20 mouse cellular contexts compared by ENCODE assay signal in the genomic region with DNA sequence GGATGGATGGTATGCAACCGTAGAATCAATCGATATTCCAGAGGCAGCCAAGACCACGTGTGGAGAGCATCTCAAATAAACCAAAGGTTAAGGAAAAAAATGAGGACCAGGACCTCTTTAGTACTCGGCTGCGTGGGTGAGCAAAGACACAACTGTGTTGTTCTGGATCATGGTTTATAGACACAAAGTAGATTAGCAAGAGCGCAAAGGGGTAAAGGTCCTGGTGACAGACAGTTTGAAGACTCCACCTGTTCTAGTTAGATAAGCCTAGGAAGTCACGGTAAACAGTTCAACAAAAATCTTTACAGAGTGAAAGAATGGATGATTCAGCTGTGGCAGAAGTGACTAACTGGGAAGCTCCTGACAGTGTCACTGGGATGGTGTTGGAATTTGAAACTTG. TPM values are rescaled to one million over a fixed set of nuclear protein-coding genes. Genes with fewer than 3 reads are reported as not detected.
DNase-seq lines count a peak whose midpoint lies in the region; ATAC-seq and TF ChIP-seq lines count a peak whose summit lies in the region.
"Had no signal": no experiment of that assay in that cellular context is flagged by ENCODE, and none has a peak within 500 bp of the region (broad histone marks: within the 10 kb centered on the region; RNA-seq: fewer than 3 reads in every experiment).

No protein-coding gene starts in this region.

- H3K4me2 ChIP-seq in intestine, embryonic 16.5 days (ENCODE audit: low read depth, low read length) = no peak overlapping the region
- H3K4me2 ChIP-seq in liver, embryonic 14.5 days (ENCODE audit: low read depth) = no peak overlapping the region
- H3K4me2 ChIP-seq: embryonic facial prominence, embryonic 15.5 days; heart, embryonic 13.5 days; hindbrain, embryonic 14.5 days; limb, embryonic 12.5 days; lung, embryonic 15.5 days; neural tube, embryonic 15.5 days had no signal

- in situ Hi-C loops in ES-E14 (cut with MboI; ENCODE audit: low sequenced_read_pairs in 2 of 2, unreplicated experiment in 2 of 2) = no loop called here

- WGBS in intestine, embryonic 16.5 days = 62% methylated on average over 7 of the region's 7 CpGs
- 35% methylated on average over 7 of the region's 7 CpGs for WGBS in liver, embryonic 14.5 days (ENCODE audit: insufficient replicate concordance)
- WGBS in small intestine, adult 2 months = 31% methylated on average over 7 of the region's 7 CpGs

- TF ChIP-seq EP300 in liver, embryonic 14.5 days (IDR thresholded peaks at IDR 0.05; ENCODE audit: low read depth) = peak; percentile 85

- no peak for TF ChIP-seq CTCF in liver, embryonic 14.5 days (IDR thresholded peaks at IDR 0.05; ENCODE audit: low read depth)
- no peak for TF ChIP-seq CTCF in small intestine, adult 2 months (IDR thresholded peaks at IDR 0.05; ENCODE audit: extremely low read depth, insufficient read length, insufficient replicate concordance, low read depth, low read length)

- no peak overlapping the region for H3K4me3 ChIP-seq in ES-E14 (ENCODE audit: insufficient read depth in 1 of 2, low read depth in 1 of 2, low read length in 2 of 2, poor library complexity in 1 of 2, severe bottlenecking in 1 of 2)
- no peak overlapping the region for H3K4me3 ChIP-seq in intestine, embryonic 16.5 days (ENCODE audit: low read length)
- H3K4me3 ChIP-seq in liver, embryonic 14.5 days (ENCODE audit: insufficient read depth in 1 of 2, low read depth in 2 of 2, low read length in 2 of 2) = no peak overlapping the region
- H3K4me3 ChIP-seq in small intestine, adult 2 months (ENCODE audit: low read depth, low read length) = no peak overlapping the region
- H3K4me3 ChIP-seq: embryonic facial prominence, embryonic 15.5 days; heart, embryonic 13.5 days; limb, embryonic 12.5 days; lung, embryonic 15.5 days; neural tube, embryonic 15.5 days had no signal

- ATAC-seq in intestine, embryonic 16.5 days = peak; percentile 74
- ATAC-seq in liver, embryonic 14.5 days (ENCODE audit: insufficient read depth) = peak; percentile 75; the same call in 1 of the 2 replicates
- ATAC-seq: midbrain, embryonic 16.5 days; Patski had no signal

- no peak overlapping the region; the same call in 1 of the 2 replicates for H3K27ac ChIP-seq in ES-E14 (ENCODE audit: insufficient read depth, low read depth, low read length, poor library complexity, severe bottlenecking)
- no peak overlapping the region for H3K27ac ChIP-seq in intestine, embryonic 16.5 days (ENCODE audit: low read length)
- peak overlapping the region; percentile 54 for H3K27ac ChIP-seq in liver, embryonic 14.5 days
- peak overlapping the region; percentile 69 for H3K27ac ChIP-seq in small intestine, adult 2 months (ENCODE audit: insufficient read depth, low read depth, low read length)
- H3K27ac ChIP-seq: embryonic facial prominence, embryonic 15.5 days; heart, embryonic 13.5 days; hindbrain, embryonic 14.5 days; limb, embryonic 12.5 days; lung, embryonic 15.5 days; neural tube, embryonic 15.5 days had no signal

- H3K27me3 ChIP-seq in intestine, embryonic 16.5 days (replicated peaks; ENCODE audit: control insufficient read depth, insufficient read depth, low read length) = no peaks in the 10 kb centered on the region
- no peaks in the 10 kb centered on the region for H3K27me3 ChIP-seq in liver, embryonic 14.5 days (ENCODE audit: control insufficient read depth, insufficient read depth, low read length)
- no peaks in the 10 kb centered on the region for H3K27me3 ChIP-seq in small intestine, adult 2 months (ENCODE audit: control insufficient read depth, insufficient read depth, low read length)
- H3K27me3 ChIP-seq: embryonic facial prominence, embryonic 15.5 days; heart, embryonic 13.5 days; limb, embryonic 12.5 days; lung, embryonic 15.5 days; neural tube, embryonic 15.5 days; Patski had no signal

- no peak for TF ChIP-seq POLR2A in small intestine, adult 2 months (IDR thresholded peaks at IDR 0.05; ENCODE audit: low read depth, low read length)

- H3K9me3 ChIP-seq in ES-E14 (ENCODE audit: control insufficient read depth, insufficient read depth, low read depth, low read length) = no peaks in the 10 kb centered on the region
- no peaks in the 10 kb centered on the region for H3K9me3 ChIP-seq in intestine, embryonic 16.5 days (ENCODE audit: control insufficient read depth, low read length)
- no peaks in the 10 kb centered on the region for H3K9me3 ChIP-seq in liver, embryonic 14.5 days (ENCODE audit: control insufficient read depth, low read length)
- H3K9me3 ChIP-seq: embryonic facial prominence, embryonic 15.5 days; heart, embryonic 13.5 days; limb, embryonic 12.5 days; lung, embryonic 15.5 days; neural tube, embryonic 15.5 days had no signal

- H3K36me3 ChIP-seq in ES-E14 (ENCODE audit: control insufficient read depth, insufficient read depth, low read length, poor library complexity, severe bottlenecking) = no peaks in the 10 kb centered on the region; the same call in 1 of the 2 replicates
- 0 out of 2 replicates have a peak, but pooled peaks cover 2% of the 10 kb centered on the region for H3K36me3 ChIP-seq in intestine, embryonic 16.5 days (ENCODE audit: control insufficient read depth, insufficient read depth, low read length)
- H3K36me3 ChIP-seq in liver, embryonic 14.5 days (replicated peaks; ENCODE audit: control insufficient read depth, insufficient read depth, low read depth) = no peaks in the 10 kb centered on the region; the same call in 1 of the 2 replicates
- no peaks in the 10 kb centered on the region for H3K36me3 ChIP-seq in small intestine, adult 2 months (ENCODE audit: control insufficient read depth, insufficient read depth, low read length)

- peak overlapping the region; percentile 47; the same call in 1 of the 2 replicates for H3K9ac ChIP-seq in ES-E14 (ENCODE audit: insufficient read depth, low read depth, low read length, poor library complexity, severe bottlenecking)
- no peak overlapping the region for H3K9ac ChIP-seq in intestine, embryonic 16.5 days (ENCODE audit: low read depth, low read length)
- 0 out of 2 replicates have a peak overlapping the region, but pooled peaks have one; percentile 31 for H3K9ac ChIP-seq in liver, embryonic 14.5 days (replicated peaks)
- H3K9ac ChIP-seq: embryonic facial prominence, embryonic 15.5 days; heart, embryonic 13.5 days; hindbrain, embryonic 14.5 days; limb, embryonic 12.5 days; lung, embryonic 15.5 days; neural tube, embryonic 15.5 days had no signal

- H3K4me1 ChIP-seq in ES-E14 (ENCODE audit: control insufficient read depth in 2 of 2, insufficient read depth in 2 of 2, low read length in 2 of 2, poor library complexity in 1 of 2) = peaks cover 21 to 30% of the 10 kb centered on the region in 2 experiments
- 0 out of 2 replicates have a peak, but pooled peaks cover 2% of the 10 kb centered on the region for H3K4me1 ChIP-seq in intestine, embryonic 16.5 days (ENCODE audit: control insufficient read depth, insufficient read depth, low read length)
- peaks cover 30 to 37% of the 10 kb centered on the region in 2 experiments for H3K4me1 ChIP-seq in liver, embryonic 14.5 days (replicated peaks; ENCODE audit: control insufficient read depth in 2 of 2, insufficient read depth in 2 of 2, low read length in 1 of 2)
- peaks cover 15% of the 10 kb centered on the region; the same call in 1 of the 2 replicates for H3K4me1 ChIP-seq in small intestine, adult 2 months (ENCODE audit: control insufficient read depth, insufficient read depth, insufficient read length, low read length)
- H3K4me1 ChIP-seq: embryonic facial prominence, embryonic 15.5 days; limb, embryonic 12.5 days; lung, embryonic 15.5 days; neural tube, embryonic 15.5 days had no signal

- DNase-seq in ES-E14 (ENCODE audit: low read depth, low spot score) = no peak
- peak in 1 of 3 experiments; percentile 38 for DNase-seq in liver, embryonic 14.5 days (ENCODE audit: low read depth in 3 of 3, low spot score in 3 of 3)
- DNase-seq in spleen, adult 18-20 months = no peak
- no peak for DNase-seq in spleen, postnatal 10 days (ENCODE audit: low spot score in 2 of 2)
- no peak for DNase-seq in kidney, postnatal 36 days
- DNase-seq: adrenal gland, adult 8-10 months; cerebellum, postnatal 25 days; kidney, adult 11 months; right cerebral cortex, postnatal 25 days; thymus, postnatal 25 days had no signal

TF ChIP-seq in ES-E14, 5 proteins besides CTCF, POLR2A, EP300 and RAD21:
- no peak for TF ChIP-seq MAFK (IDR thresholded peaks at IDR 0.05; ENCODE audit: insufficient read depth, low read depth, low read length)
- no peak for TF ChIP-seq CHD2 (IDR thresholded peaks at IDR 0.05; ENCODE audit: low read depth, low read length)
- no peak for TF ChIP-seq ZNF384 (IDR thresholded peaks at IDR 0.05; ENCODE audit: low read depth, low read length)
- TF ChIP-seq HCFC1 (IDR thresholded peaks at IDR 0.05; ENCODE audit: borderline replicate concordance, insufficient read depth, low read length) = no peak
- no peak for TF ChIP-seq ZC3H11A (IDR thresholded peaks at IDR 0.05; ENCODE audit: borderline replicate concordance, low read depth, low read length)

RNA-seq across cellular contexts. Expression of a gene that starts 15.5 kb away (rescaled TPM):
- 207 and 253 TPM in 2 replicates for total RNA-seq in ES-E14 (2012; rRNA removed)
- 14.7 and 17.0 TPM in 2 replicates for polyA plus RNA-seq in intestine, embryonic 16.5 days (2015; fragmentation: Nextera tagmentation; extraction: Ambion mirVana)
- polyA plus RNA-seq in liver, embryonic 14.5 days (2012; rRNA removed) = 26.6 and 34.6 TPM in 2 replicates
- polyA plus RNA-seq in liver, embryonic 14.5 days (2014; fragmentation: Nextera tagmentation; extraction: Ambion mirVana) = 39.2 and 45.0 TPM in 2 replicates
- 119 and 327 TPM in 2 replicates for polyA plus RNA-seq in small intestine, adult 2 months (2012; rRNA removed)

RNA-seq across cellular contexts. Expression of a gene that starts 18.3 kb away (rescaled TPM):
- 54.1 and 56.8 TPM in 2 replicates for total RNA-seq in ES-E14 (2012; rRNA removed)
- 67.3 and 69.9 TPM in 2 replicates for polyA plus RNA-seq in intestine, embryonic 16.5 days (2015; fragmentation: Nextera tagmentation; extraction: Ambion mirVana)
- 10.2 and 14.9 TPM in 2 replicates for polyA plus RNA-seq in liver, embryonic 14.5 days (2012; rRNA removed)
- polyA plus RNA-seq in liver, embryonic 14.5 days (2014; fragmentation: Nextera tagmentation; extraction: Ambion mirVana) = 26.8 and 27.1 TPM in 2 replicates
- 5.2 and 10.1 TPM in 2 replicates for polyA plus RNA-seq in small intestine, adult 2 months (2012; rRNA removed)

RNA-seq across cellular contexts. Expression of a gene that starts 44.6 kb away (rescaled TPM):
- 1.9 and 5.0 TPM in 2 replicates for total RNA-seq in ES-E14 (2012; rRNA removed)
- polyA plus RNA-seq in intestine, embryonic 16.5 days (2015; fragmentation: Nextera tagmentation; extraction: Ambion mirVana) = 2.5 and 3.2 TPM in 2 replicates
- polyA plus RNA-seq in liver, embryonic 14.5 days (2012; rRNA removed) = 0.12 and 0.43 TPM in 2 replicates
- 0.17 and 0.47 TPM in 2 replicates for polyA plus RNA-seq in liver, embryonic 14.5 days (2014; fragmentation: Nextera tagmentation; extraction: Ambion mirVana)
- 6.4 and 8.2 TPM in 2 replicates for polyA plus RNA-seq in small intestine, adult 2 months (2012; rRNA removed)

RNA-seq across cellular contexts. Expression of a gene that starts 54.4 kb away (rescaled TPM):
- 13.4 and 16.2 TPM in 2 replicates for total RNA-seq in ES-E14 (2012; rRNA removed)
- polyA plus RNA-seq in intestine, embryonic 16.5 days (2015; fragmentation: Nextera tagmentation; extraction: Ambion mirVana) = 42.6 and 44.3 TPM in 2 replicates
- polyA plus RNA-seq in liver, embryonic 14.5 days (2012; rRNA removed) = 10.9 and 17.1 TPM in 2 replicates
- 32.6 and 38.5 TPM in 2 replicates for polyA plus RNA-seq in liver, embryonic 14.5 days (2014; fragmentation: Nextera tagmentation; extraction: Ambion mirVana)
- 1.8 and 4.8 TPM in 2 replicates for polyA plus RNA-seq in small intestine, adult 2 months (2012; rRNA removed)

Comparison
In these comparisons a context has a peak if more than half of its experiments do, and no peak if none do; other contexts are left out.
1. H3K27ac ChIP-seq: peak in liver, embryonic 14.5 days (single experiment) and small intestine, adult 2 months (single experiment); none in ES-E14 (single experiment) and intestine, embryonic 16.5 days (single experiment).